Mouse (Mus musculus) liver, embryonic 12.5 days (tissue): ENCODE measurements at regions not wholly inside any gene's neighbourhood (a gene's known extent, or its start where the extent isn't known, plus 50 kb on each side); places are given as distances from the start of the nearest gene placed in this dataset.
"Not testable (repeated sequence)": the region's sequence is repeated elsewhere in the genome, so short reads cannot be mapped to it uniquely, and the experiment has no call there.

ENCODE experiments used
- ATAC-seq: fragments of 200-750 bp; cut with Nextera tagmentation; 2 replicates; pipeline ENCODE4 v1.8.0; 2017; ENCODE audit warnings: moderate number of reproducible peaks, mild to moderate bottlenecking, moderate library complexity
- H3K27ac ChIP-seq: fragments of 300-500 bp; sonication (generic); 2 replicates; pipeline ENCODE4 v1.5.1; 2016; ENCODE audit warnings: mild to moderate bottlenecking
- H3K27me3 ChIP-seq: fragments of 300-500 bp; sonication (generic); replicated peaks from 2 replicates; pipeline ENCODE4 v1.6.1; 2016; ENCODE audit warnings: mild to moderate bottlenecking, moderate library complexity
- H3K36me3 ChIP-seq: fragments of 300-500 bp; sonication (generic); 2 replicates; pipeline ENCODE4 v1.6.1; 2016; ENCODE audit warnings: mild to moderate bottlenecking, moderate library complexity
- H3K4me1 ChIP-seq: fragments of 300-500 bp; sonication (generic); 2 replicates; pipeline ENCODE4 v1.6.1; 2016
- H3K4me2 ChIP-seq: fragments of 300-500 bp; sonication (generic); 2 replicates; pipeline ENCODE4 v1.6.1; 2016; ENCODE audit warnings: mild to moderate bottlenecking, moderate library complexity
- H3K4me3 ChIP-seq: fragments of 300-500 bp; sonication (generic); 2 replicates; pipeline ENCODE4 v1.5.1; 2016; ENCODE audit warnings: mild to moderate bottlenecking, moderate library complexity
- H3K9ac ChIP-seq: fragments of 300-500 bp; sonication (generic); 2 replicates; pipeline ENCODE4 v1.6.1; 2016; ENCODE audit warnings: mild to moderate bottlenecking, moderate library complexity
- H3K9me3 ChIP-seq: fragments of 300-500 bp; sonication (generic); replicated peaks from 2 replicates; pipeline ENCODE4 v1.6.1; 2016; ENCODE audit warnings: mild to moderate bottlenecking, moderate library complexity
- WGBS: fragments of 180-500 bp; shearing (Covaris S2); methylation state at CpG from one replicate; pipeline ENCODE4 v1.1.7; 2016; ENCODE audit not compliant: insufficient replicate concordance; 5-methylcytosine and 5-hydroxymethylcytosine counted together

DNA sequence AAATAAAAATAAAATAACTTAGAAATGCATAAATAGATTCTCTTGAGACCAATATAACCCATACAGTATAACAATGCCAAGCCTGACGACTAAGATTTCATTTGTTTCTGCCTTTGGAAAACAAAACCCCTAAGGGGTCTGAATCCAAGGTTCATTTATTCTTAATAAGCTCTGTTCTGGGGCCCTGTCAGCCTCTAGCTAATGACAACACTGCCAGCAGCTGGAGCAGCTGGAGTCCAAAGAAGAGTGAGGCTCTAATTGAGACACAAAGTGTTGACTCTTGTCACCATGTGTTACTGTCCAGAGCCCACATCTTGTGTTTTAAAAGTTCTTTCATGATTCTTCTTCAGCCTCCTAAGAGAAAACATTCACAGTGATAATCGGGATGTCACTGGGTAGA, 298.5 kb upstream of the Gm6657 start:
- Histone ChIP-seq H3K27ac (no peak overlapping the region), H3K27me3 (no peaks in the 10 kb centered on the region), H3K9me3 (no peaks in the 10 kb centered on the region), H3K4me2 (no peak overlapping the region), H3K4me3 (no peak overlapping the region), H3K4me1 (no peaks in the 10 kb centered on the region), H3K9ac (no peak overlapping the region), H3K36me3 (no peaks in the 10 kb centered on the region)
- WGBS: 64% methylated on average over 2 of the region's 2 CpGs
- ATAC-seq: no peak

- H3K4me2 ChIP-seq, H3K4me3 ChIP-seq, H3K9ac ChIP-seq, H3K27ac ChIP-seq, H3K27me3 ChIP-seq, H3K9me3 ChIP-seq, H3K36me3 ChIP-seq, H3K4me1 ChIP-seq, ATAC-seq: not testable (repeated sequence)
- WGBS: 36% methylated on average over 2 of the region's 2 CpGs
Observed at GRCm38 (mm10) chr12:77898974-77899373, 295.1 kb upstream of the Gm6657 start.

DNA sequence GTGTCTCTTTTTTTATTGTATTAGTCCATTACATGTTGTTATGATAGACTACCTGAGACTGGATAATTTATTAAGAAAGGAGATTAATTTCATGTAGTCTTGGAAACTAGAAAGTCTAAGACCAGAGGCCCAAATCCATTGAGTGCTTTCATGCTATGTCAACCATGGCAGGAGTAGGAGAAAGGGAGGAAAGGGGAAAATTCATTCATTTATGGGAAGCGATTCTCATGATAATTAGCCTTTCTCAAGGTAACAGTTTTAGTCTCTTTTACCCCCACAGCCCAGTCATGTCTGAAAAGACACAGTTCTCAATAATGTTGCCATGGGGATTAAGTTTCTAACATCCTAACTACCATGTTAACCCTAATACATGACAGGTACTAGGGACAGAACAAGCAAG, 292.8 kb upstream of the Gm6657 start:
- Histone ChIP-seq H3K4me2 (no peak overlapping the region), H3K4me1 (no peaks in the 10 kb centered on the region), H3K27me3 (no peaks in the 10 kb centered on the region)

DNA sequence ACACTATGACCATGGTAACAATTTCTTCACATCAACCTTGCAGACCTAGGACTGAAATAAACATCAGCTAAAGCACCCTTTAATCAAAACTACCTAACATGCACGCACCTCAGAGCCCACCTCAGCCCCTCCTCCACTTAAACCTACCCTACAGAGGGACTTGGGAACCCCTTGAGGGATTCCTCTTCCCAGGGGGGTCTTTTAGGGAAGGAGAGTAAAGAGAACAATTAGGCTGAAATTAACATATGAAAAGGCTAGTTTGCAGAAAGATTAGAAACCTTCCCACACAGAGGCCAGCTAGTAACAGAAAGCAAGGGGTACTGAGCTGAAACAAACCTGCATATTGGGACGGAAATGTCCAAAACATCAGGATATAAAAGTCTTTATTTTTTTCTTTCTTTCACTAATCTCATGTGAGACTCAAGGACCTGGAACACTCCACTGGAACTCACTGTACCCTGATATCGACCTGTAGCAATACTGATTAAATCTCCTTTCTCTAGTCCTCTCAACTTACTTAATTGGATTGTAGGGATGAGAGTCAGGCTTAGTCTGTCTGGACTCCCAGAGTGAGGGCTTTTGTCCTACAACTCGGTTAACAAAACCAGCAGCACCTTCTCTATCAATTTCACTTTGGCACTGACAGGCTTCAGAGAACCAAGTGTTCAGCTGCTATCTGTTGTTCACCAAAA, 281.0 kb upstream of the Gm6657 start:
- no peaks in the 10 kb centered on the region for H3K27me3 ChIP-seq
- H3K9me3 ChIP-seq: no peaks in the 10 kb centered on the region
- no peak for ATAC-seq
- no peaks in the 10 kb centered on the region for H3K36me3 ChIP-seq
- no peaks in the 10 kb centered on the region for H3K4me1 ChIP-seq
- no peak overlapping the region for H3K9ac ChIP-seq
- H3K4me2 ChIP-seq: no peak overlapping the region
- H3K4me3 ChIP-seq: no peak overlapping the region
- no peak overlapping the region for H3K27ac ChIP-seq
- 23% methylated on average over 4 of the region's 4 CpGs for WGBS

More for the DNA sequence above, 292.8 kb upstream of the Gm6657 start:
- no peak overlapping the region for H3K9ac ChIP-seq
- no peaks in the 10 kb centered on the region for H3K9me3 ChIP-seq
- no peaks in the 10 kb centered on the region for H3K36me3 ChIP-seq
- H3K27ac ChIP-seq: no peak overlapping the region
- WGBS: 76% methylated on average over 1 of the region's 1 CpGs
- H3K4me3 ChIP-seq: no peak overlapping the region
- ATAC-seq: no peak

- ATAC-seq: no peak
- Histone ChIP-seq H3K4me3 (no peak overlapping the region), H3K9me3 (no peaks in the 10 kb centered on the region), H3K36me3 (no peaks in the 10 kb centered on the region), H3K4me2 (no peak overlapping the region), H3K9ac (no peak overlapping the region), H3K4me1 (no peaks in the 10 kb centered on the region), H3K27me3 (no peaks in the 10 kb centered on the region), H3K27ac (no peak overlapping the region)
- WGBS: 59% methylated on average over 4 of the region's 4 CpGs
Observed at GRCm38 (mm10) chr12:77928729-77929128, 265.3 kb upstream of the Gm6657 start.

- H3K4me1 ChIP-seq: no peaks in the 10 kb centered on the region
- WGBS: 62% methylated on average over 1 of the region's 1 CpGs
- H3K27me3 ChIP-seq: no peaks in the 10 kb centered on the region
- H3K36me3 ChIP-seq: no peaks in the 10 kb centered on the region
- no peak overlapping the region for H3K27ac ChIP-seq
- no peak overlapping the region for H3K4me2 ChIP-seq
- H3K9me3 ChIP-seq: no peaks in the 10 kb centered on the region
- no peak overlapping the region for H3K9ac ChIP-seq
- no peak overlapping the region for H3K4me3 ChIP-seq
- no peak for ATAC-seq
Observed at GRCm38 (mm10) chr12:77929571-77929970, 264.5 kb upstream of the Gm6657 start.

- no peaks in the 10 kb centered on the region for H3K36me3 ChIP-seq
- no peak for ATAC-seq
- H3K9ac ChIP-seq: no peak overlapping the region
- H3K27me3 ChIP-seq: no peaks in the 10 kb centered on the region
- no peaks in the 10 kb centered on the region for H3K4me1 ChIP-seq
- WGBS: 63% methylated on average over 8 of the region's 8 CpGs
- no peak overlapping the region for H3K4me3 ChIP-seq
- no peak overlapping the region for H3K27ac ChIP-seq
- H3K9me3 ChIP-seq: no peaks in the 10 kb centered on the region
- H3K4me2 ChIP-seq: no peak overlapping the region
Observed at GRCm38 (mm10) chr12:77943960-77944359, 250.1 kb upstream of the Gm6657 start.

DNA sequence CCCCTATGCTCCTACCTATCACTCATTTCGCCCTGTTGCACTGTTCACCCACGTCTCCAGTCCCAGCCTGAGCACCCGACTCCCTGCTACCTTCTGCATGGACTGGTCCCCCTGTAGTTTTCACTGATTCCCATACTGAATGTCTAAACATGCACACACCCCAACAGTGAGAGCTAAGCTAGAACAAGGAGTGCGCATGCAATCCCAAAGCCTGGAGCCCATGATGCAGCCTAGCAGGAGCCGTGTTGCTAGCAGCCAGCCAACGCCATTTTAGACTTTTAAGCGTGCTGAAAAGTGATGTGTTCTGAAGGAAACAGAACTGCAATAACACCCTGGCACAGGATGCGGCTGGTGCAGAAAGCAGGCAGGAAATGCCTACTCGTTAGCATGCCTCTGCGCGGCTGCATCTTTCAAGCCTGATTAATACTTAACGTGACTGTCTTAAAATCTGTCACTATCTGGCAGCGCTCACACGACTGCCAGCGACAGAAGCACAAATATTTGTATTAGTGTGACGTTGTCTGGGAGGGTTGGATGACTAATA, 244.5 kb upstream of the Gm6657 start:
- no peaks in the 10 kb centered on the region for H3K36me3 ChIP-seq
- H3K4me1 ChIP-seq: no peaks in the 10 kb centered on the region
- H3K4me2 ChIP-seq: peak overlapping the region; percentile 48
- no peak overlapping the region for H3K9ac ChIP-seq
- H3K27me3 ChIP-seq: no peaks in the 10 kb centered on the region
- H3K9me3 ChIP-seq: no peaks in the 10 kb centered on the region
- 34% methylated on average over 16 of the region's 16 CpGs for WGBS
- ATAC-seq: 0 out of 2 replicates have a peak, but pooled peaks have one; percentile 32
- peak overlapping the region; percentile 6; the same call in 1 of the 2 replicates for H3K4me3 ChIP-seq
- H3K27ac ChIP-seq: no peak overlapping the region

DNA sequence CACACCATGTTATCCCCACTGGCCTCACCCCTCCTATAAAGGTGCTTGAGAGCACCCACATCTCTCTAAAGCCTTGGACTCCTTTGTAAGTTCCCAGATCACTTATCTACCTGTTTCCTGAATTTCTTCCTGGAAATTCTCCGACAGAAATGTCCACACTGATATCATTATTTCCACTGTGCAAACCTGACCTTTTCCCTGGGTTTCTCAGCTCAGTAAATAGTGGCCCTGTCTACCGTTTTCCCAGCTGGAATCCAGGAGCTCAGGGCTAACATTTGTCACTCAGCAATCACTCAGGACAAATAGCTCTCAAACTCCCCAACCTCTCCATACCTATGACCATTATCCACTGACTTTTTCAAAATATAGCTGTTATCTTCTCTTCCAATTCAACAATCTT, 241.6 kb upstream of the Gm6657 start:
- Histone ChIP-seq H3K9ac (no peak overlapping the region), H3K36me3 (no peaks in the 10 kb centered on the region), H3K4me3 (no peak overlapping the region), H3K9me3 (no peaks in the 10 kb centered on the region), H3K4me1 (no peaks in the 10 kb centered on the region), H3K27me3 (no peaks in the 10 kb centered on the region), H3K4me2 (no peak overlapping the region), H3K27ac (no peak overlapping the region)
- 38% methylated on average over 2 of the region's 2 CpGs for WGBS
- ATAC-seq: no peak

DNA sequence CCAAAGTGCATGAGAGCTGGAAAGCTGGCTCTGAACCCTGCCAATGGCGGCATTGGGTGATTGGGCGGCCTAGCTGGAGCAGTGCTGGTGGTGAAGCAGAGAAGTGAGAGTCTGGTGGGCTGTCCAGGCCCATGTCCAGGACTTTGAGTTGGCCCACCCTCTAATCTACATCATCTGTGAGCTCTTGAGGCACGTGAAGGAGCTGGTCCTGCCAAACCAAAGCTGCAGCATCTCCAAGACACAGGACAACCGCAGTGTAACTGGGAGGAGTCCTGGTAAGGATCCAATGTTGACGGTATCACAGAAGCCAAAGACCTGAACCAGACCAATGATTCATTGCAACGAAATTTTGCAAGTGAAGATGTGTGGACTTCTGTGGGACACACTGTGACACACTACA, 231.4 kb upstream of the Gm6657 start:
- no peak overlapping the region for H3K27ac ChIP-seq
- H3K9me3 ChIP-seq: peaks cover 4% of the 10 kb centered on the region; the same call in 1 of the 2 replicates
- WGBS: 70% methylated on average over 6 of the region's 6 CpGs
- H3K36me3 ChIP-seq: no peaks in the 10 kb centered on the region
- no peak for ATAC-seq
- no peaks in the 10 kb centered on the region for H3K27me3 ChIP-seq
- no peaks in the 10 kb centered on the region for H3K4me1 ChIP-seq
- no peak overlapping the region for H3K9ac ChIP-seq
- H3K4me2 ChIP-seq: no peak overlapping the region
- no peak overlapping the region for H3K4me3 ChIP-seq

- H3K4me1 ChIP-seq: no peaks in the 10 kb centered on the region
- H3K27ac ChIP-seq: no peak overlapping the region
- H3K4me2 ChIP-seq: no peak overlapping the region
- no peak for ATAC-seq
- H3K9ac ChIP-seq: no peak overlapping the region
- WGBS: 40% methylated on average over 3 of the region's 3 CpGs
- H3K9me3 ChIP-seq: peaks cover 4% of the 10 kb centered on the region; the same call in 1 of the 2 replicates
- no peaks in the 10 kb centered on the region for H3K27me3 ChIP-seq
- no peak overlapping the region for H3K4me3 ChIP-seq
- H3K36me3 ChIP-seq: no peaks in the 10 kb centered on the region
Observed at GRCm38 (mm10) chr12:77968543-77968942, 225.5 kb upstream of the Gm6657 start.

GRCm38 (mm10) chr12:77970026-77970425, 224.0 kb upstream of the Gm6657 start:
- Histone ChIP-seq H3K27ac (no peak overlapping the region), H3K27me3 (no peaks in the 10 kb centered on the region), H3K36me3 (no peaks in the 10 kb centered on the region), H3K4me1 (no peaks in the 10 kb centered on the region), H3K4me3 (no peak overlapping the region), H3K9ac (no peak overlapping the region), H3K4me2 (no peak overlapping the region), H3K9me3 (peaks cover 3% of the 10 kb centered on the region; the same call in 1 of the 2 replicates)
- no peak for ATAC-seq
- 60% methylated on average over 1 of the region's 1 CpGs for WGBS

- ATAC-seq: no peak
- no peak overlapping the region for H3K4me3 ChIP-seq
- no peaks in the 10 kb centered on the region for H3K9me3 ChIP-seq
- no peaks in the 10 kb centered on the region for H3K27me3 ChIP-seq
- H3K27ac ChIP-seq: no peak overlapping the region
- no peaks in the 10 kb centered on the region for H3K36me3 ChIP-seq
- no peaks in the 10 kb centered on the region for H3K4me1 ChIP-seq
- no peak overlapping the region for H3K4me2 ChIP-seq
- 63% methylated on average over 4 of the region's 4 CpGs for WGBS
- H3K9ac ChIP-seq: no peak overlapping the region
Observed at GRCm38 (mm10) chr12:77972165-77972564, 221.9 kb upstream of the Gm6657 start.
